10 mouse cellular contexts compared by ENCODE assay signal in the genomic region with DNA sequence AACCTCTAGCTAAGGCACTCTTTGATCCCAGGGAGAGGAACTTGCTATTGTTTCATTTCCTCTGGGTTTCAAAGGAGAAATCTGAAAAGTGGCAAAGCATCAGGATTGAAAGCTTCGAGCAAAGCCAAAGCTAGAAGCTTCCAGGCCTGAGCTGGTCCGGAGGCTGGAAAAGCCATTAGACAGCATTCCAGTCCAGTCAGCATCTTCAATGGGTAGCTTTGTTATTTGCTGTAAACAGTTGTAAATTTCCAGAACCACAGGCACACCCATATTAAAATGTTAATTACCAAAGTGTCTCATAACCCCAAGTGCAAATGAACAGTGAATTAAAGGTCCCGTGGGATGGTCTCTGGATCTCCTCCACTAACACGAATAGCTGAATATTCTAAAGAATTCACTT. TPM values are rescaled to one million over a fixed set of nuclear protein-coding genes. Genes with fewer than 3 reads are reported as not detected.
DNase-seq lines count a peak whose midpoint lies in the region; ATAC-seq and TF ChIP-seq lines count a peak whose summit lies in the region.
"Had no signal": no experiment of that assay in that cellular context is flagged by ENCODE, and none has a peak within 500 bp of the region (broad histone marks: within the 10 kb centered on the region; RNA-seq: fewer than 3 reads in every experiment).

No protein-coding gene starts in this region.

- 57% methylated on average over 4 of the region's 4 CpGs for WGBS in hindbrain, embryonic 11.5 days
- WGBS in midbrain, postnatal 0 days = 32% methylated on average over 4 of the region's 4 CpGs

- no peaks in the 10 kb centered on the region for H3K9me3 ChIP-seq in hindbrain, embryonic 11.5 days (ENCODE audit: control insufficient read depth, low read length)
- no peaks in the 10 kb centered on the region for H3K9me3 ChIP-seq in midbrain, postnatal 0 days (ENCODE audit: low read length)

- no peak overlapping the region for H3K9ac ChIP-seq in hindbrain, embryonic 11.5 days (ENCODE audit: low read depth, low read length)
- H3K9ac ChIP-seq in midbrain, postnatal 0 days (replicated peaks; ENCODE audit: low read length, poor library complexity, severe bottlenecking) = no peak overlapping the region

- H3K4me1 ChIP-seq in brown adipose tissue, adult 24 weeks (ENCODE audit: control insufficient read depth, insufficient read depth, insufficient read length, low read length) = peaks cover 47% of the 10 kb centered on the region
- peaks cover 6% of the 10 kb centered on the region for H3K4me1 ChIP-seq in hindbrain, embryonic 11.5 days (replicated peaks; ENCODE audit: control insufficient read depth, insufficient read depth, low read length)
- peaks cover 4% of the 10 kb centered on the region; the same call in 1 of the 2 replicates for H3K4me1 ChIP-seq in midbrain, postnatal 0 days (ENCODE audit: insufficient read depth, low read length)

- peak; percentile 51 for DNase-seq in kidney, postnatal 10 days
- DNase-seq in kidney, adult 11 months = no peak
- DNase-seq in hindbrain, embryonic 11.5 days (ENCODE audit: low spot score) = no peak
- no peak for DNase-seq in midbrain, postnatal 0 days (ENCODE audit: low spot score)
- DNase-seq in thymus, postnatal 10 days (ENCODE audit: low spot score in 2 of 2) = no peak
- DNase-seq in embryo, embryonic 11 days = no peak
- DNase-seq: lung, adult 2 months had no signal

- ATAC-seq in hindbrain, embryonic 11.5 days (ENCODE audit: low FRiP score) = no peak
- ATAC-seq in midbrain, postnatal 0 days (ENCODE audit: low FRiP score) = no peak
- ATAC-seq in erythroid progenitor cell, adult 5-6 weeks (replicated peaks; ENCODE audit: low FRiP score, poor library complexity, severe bottlenecking) = no peak
- ATAC-seq: Patski had no signal

- H3K27me3 ChIP-seq in hindbrain, embryonic 11.5 days (ENCODE audit: control insufficient read depth, insufficient read depth, low read length) = no peaks in the 10 kb centered on the region
- H3K27me3 ChIP-seq in midbrain, postnatal 0 days (ENCODE audit: insufficient read depth, low read length) = no peaks in the 10 kb centered on the region
- H3K27me3 ChIP-seq: Patski had no signal

- no peak overlapping the region for H3K4me2 ChIP-seq in hindbrain, embryonic 11.5 days (replicated peaks; ENCODE audit: low read depth, low read length)
- no peak overlapping the region for H3K4me2 ChIP-seq in midbrain, postnatal 0 days (ENCODE audit: low read depth, low read length, poor library complexity, severe bottlenecking)

- no peaks in the 10 kb centered on the region for H3K36me3 ChIP-seq in hindbrain, embryonic 11.5 days (ENCODE audit: control insufficient read depth, insufficient read depth, low read length)
- H3K36me3 ChIP-seq in midbrain, postnatal 0 days (ENCODE audit: insufficient read depth, low read length) = peaks cover 5% of the 10 kb centered on the region; the same call in 1 of the 2 replicates

- no peak for TF ChIP-seq CTCF in midbrain, postnatal 0 days (IDR thresholded peaks at IDR 0.05)

- no peak overlapping the region for H3K4me3 ChIP-seq in brown adipose tissue, adult 24 weeks (ENCODE audit: insufficient read depth, low read depth, low read length)
- H3K4me3 ChIP-seq in hindbrain, embryonic 11.5 days (ENCODE audit: low read depth, low read length) = no peak overlapping the region
- H3K4me3 ChIP-seq in midbrain, postnatal 0 days (ENCODE audit: low read depth, low read length) = no peak overlapping the region

- H3K27ac ChIP-seq in brown adipose tissue, adult 24 weeks (replicated peaks; ENCODE audit: low read depth, low read length) = peak overlapping the region; percentile 81
- H3K27ac ChIP-seq in hindbrain, embryonic 11.5 days (ENCODE audit: low read depth, low read length) = peak overlapping the region; percentile 79; the same call in 1 of the 2 replicates
- H3K27ac ChIP-seq in midbrain, postnatal 0 days (ENCODE audit: low read depth, low read length) = peak overlapping the region; percentile 63

RNA-seq across cellular contexts. Expression of gene Kmt2e, which starts 21.2 kb away (rescaled TPM):
- polyA plus RNA-seq in brown adipose tissue, adult 24 weeks (2012; ENCODE audit: insufficient read depth, insufficient read length, missing spikeins) = 35.5 and 36.9 TPM in 2 replicates
- 121 and 122 TPM in 2 replicates for polyA plus RNA-seq in hindbrain, embryonic 11.5 days (2014; fragmentation: Nextera tagmentation; extraction: Ambion mirVana)
- 49.3 and 66.4 TPM in 2 replicates for total RNA-seq in midbrain, postnatal 0 days (2014; rRNA removed)
- 132 and 144 TPM in 2 replicates for polyA plus RNA-seq in midbrain, postnatal 0 days (2015; fragmentation: Nextera tagmentation; extraction: Ambion mirVana)
- 122 TPM in 2 replicates for total RNA-seq in erythroid progenitor cell, adult 5-6 weeks (2015; ENCODE audit: low replicate concordance)
- total RNA-seq in erythroid progenitor cell, adult 5-6 weeks (2017; ENCODE audit: low replicate concordance) = 145 and 184 TPM in 2 replicates
